Mouse (Mus musculus): ENCODE measurements at regions not wholly inside any gene's neighbourhood (a gene's known extent, or its start where the extent isn't known, plus 50 kb on each side); places are given as distances from the start of the nearest gene placed in this dataset.

DNA sequence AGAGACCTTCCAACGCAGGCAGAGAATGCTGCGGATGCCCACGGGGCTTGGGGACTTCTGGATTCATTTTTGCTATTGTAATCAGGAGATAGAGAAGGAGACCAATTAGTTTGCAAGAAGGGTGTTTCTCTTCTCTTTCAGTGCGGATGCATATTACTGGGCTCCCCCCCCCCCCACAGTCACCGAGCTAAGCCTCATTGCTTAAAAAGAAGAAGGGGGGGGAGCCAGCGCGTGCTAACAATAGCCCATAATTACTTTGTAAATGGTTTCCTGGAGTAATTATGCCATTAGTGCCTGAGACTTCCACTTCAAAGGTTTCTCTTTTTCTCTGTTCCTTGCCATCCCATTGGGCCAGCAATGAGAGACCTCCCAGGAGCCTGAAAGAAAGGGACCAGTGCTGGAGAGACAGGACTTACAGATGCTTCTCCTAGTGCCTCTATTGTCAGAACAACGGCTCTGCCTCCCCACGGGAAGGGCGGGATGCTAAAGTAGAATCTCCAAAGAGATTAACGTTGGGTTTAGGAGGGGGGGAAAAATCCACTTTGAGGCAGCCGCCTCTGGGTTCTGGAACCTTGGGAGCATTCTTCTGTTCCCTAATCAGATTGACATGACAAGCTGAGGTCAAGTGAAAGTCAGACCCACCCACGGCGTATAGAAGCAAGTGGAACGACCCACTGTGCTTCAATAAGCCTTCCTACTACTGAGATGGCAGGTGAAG is 116.1 kb upstream of the Castor2 start:
- TF ChIP-seq GATA1 (IDR thresholded peaks at IDR 0.05; ENCODE audit: borderline replicate concordance, low read length) (no peak), FLI1 (IDR thresholded peaks at IDR 0.05; ENCODE audit: low read length) (no peak)

Data from megakaryocyte, embryonic 14.5 days (primary cell).